Mouse (Mus musculus): Measurements from ENCODE around the gene Nicn1. TPM values are rescaled to one million over a fixed set of nuclear protein-coding genes. Genes with fewer than 3 reads are reported as not detected.
"Not testable (repeated sequence)": the region's sequence is repeated elsewhere in the genome, so short reads cannot be mapped to it uniquely, and the experiment has no call there.

Gene Nicn1
- total RNA-seq, 2 experiments from 2014 or later, result 26.4 to 27.2 TPM

GRCm38 (mm10) chr9:108278697-108279450, 11.4 kb upstream of the Nicn1 start:
- no peak for DNase-seq (ENCODE audit: low spot score in 2 of 2)

DNA sequence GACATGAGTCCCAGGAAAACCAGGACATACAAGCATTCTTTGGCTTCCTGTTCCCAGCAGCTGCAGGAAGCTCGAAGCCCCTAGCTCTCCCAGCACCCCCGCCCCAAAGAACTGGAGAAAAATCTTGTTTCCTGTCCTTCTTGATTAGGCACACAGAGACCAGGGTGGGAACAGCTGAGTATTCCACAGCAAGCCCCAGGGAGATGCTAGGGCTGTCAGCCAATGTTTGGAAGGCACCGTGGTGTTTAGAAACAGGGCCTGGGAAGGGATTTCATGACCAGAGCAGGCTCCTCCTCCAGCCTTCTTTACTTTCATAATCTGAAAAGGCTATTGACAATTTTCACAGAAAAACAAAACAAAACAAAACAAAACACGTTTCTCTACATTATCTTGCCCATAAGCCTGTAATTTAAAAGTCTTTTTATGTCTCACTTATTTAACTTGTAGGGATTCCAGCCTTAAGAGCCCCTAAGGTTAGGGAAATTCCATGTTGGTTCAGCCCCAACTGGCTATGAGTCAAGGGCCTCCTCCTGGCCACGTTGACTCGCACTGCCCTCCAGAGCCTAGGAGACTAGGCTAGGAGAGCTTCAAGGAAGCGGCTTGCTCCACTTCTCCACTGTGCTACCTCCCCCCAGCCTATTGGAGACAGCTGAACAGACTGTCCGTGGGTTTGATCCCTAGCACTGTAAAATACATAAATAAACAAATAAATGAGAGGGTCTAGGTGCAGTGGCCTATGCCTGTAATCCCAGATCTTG, 10.0 kb upstream of the Nicn1 start:
- DNase-seq (ENCODE audit: low spot score in 2 of 2), result peak in 1 of 2 experiments; percentile 38

DNA sequence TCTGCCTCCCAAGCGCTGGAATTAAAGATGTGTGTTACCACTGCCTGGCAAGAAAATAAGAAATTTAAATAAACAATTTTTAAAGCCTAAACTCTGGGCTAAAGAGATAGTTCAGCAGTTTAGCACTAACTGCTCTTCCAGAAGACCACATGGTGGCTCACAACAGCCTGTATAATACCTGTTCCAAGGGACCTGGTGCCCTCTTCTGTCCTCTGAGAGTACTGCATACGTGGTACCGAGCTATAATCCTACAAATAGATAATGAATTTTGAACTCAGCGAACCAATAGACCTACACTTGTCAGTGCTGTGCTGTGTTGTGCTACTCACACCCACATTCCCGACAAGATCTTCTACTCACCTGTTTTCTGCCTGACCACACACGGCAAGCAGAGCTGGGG, 5.8 kb upstream of the Nicn1 start:
- DNase-seq (ENCODE audit: low spot score in 2 of 2), result peak; percentile 32 to 49

DNA sequence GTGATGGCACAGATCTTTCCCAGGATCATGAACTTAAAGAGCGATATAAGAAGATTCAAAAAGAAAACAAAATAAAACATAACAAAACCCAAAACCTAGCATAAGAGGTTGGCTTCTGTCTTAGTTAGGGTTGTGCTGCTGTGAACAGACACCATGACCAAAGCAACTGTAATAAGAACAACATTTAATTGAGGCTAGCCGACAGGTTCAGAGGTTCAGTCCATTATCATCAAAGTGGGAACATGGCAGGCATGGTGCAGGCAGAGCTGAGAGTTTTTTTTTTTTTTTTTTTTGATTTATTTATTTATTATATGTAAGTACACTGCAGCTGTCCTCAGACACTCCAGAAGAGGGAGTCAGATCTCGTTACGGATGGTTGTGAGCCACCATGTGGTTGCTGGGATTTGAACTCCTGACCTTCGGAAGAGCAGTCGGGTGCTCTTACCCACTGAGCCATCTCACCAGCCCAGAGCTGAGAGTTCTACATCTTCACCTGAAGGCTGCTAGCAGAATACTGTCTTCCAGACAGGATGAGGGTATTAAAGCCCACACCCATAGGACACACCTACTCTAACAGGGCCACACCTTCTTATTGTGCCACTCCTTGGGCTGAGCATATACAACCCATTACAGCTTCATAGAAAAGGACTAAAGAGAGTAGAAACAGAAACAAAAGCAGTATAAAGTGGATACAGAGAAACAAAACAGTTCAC, 2.5 kb upstream of the Nicn1 start:
- DNase-seq (ENCODE audit: low spot score in 2 of 2), result not testable (repeated sequence)

GRCm38 (mm10) chr9:108289347-108289746, 882 bp upstream of the Nicn1 start:
- DNase-seq (ENCODE audit: low spot score in 2 of 2), result no peak

GRCm38 (mm10) chr9:108290773-108291172, 544 bp downstream of the Nicn1 start:
- no peak for DNase-seq (ENCODE audit: low spot score in 2 of 2)

- no peak for DNase-seq (ENCODE audit: low spot score in 2 of 2)
These were observed 6.5 kb downstream of the Nicn1 start, which contains the start of gene Amt for GRCm38 (mm10) chr9:108296453-108297355. Gene Amt (plus strand): TSS chr9:108296853.

GRCm38 (mm10) chr9:108301853-108302252, 11.6 kb downstream of the Nicn1 start:
- no peak for DNase-seq (ENCODE audit: low spot score in 2 of 2)

GRCm38 (mm10) chr9:108304716-108305115, 14.5 kb downstream of the Nicn1 start:
- no peak for DNase-seq (ENCODE audit: low spot score in 2 of 2)

DNA sequence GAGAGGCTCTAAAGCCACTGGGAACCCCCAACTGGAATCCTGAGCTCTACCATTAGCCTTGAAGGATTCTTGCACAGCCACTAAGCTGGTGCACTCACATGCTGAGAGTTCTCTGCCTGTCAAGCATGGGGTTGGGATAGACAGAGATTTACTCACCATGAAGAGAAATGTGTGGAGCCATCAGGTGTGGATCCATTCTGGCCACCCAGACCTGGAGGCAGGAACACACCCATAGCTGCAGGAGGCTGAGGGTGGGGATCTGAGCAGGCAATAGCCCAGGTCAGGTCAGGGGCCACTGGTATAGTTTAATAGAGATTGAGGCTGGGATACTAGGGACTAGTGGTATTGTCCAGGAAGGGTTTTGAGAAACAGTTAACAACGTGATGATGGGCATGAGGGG, 14.9 kb downstream of the Nicn1 start:
- no peak for DNase-seq (ENCODE audit: low spot score in 2 of 2)

DNA sequence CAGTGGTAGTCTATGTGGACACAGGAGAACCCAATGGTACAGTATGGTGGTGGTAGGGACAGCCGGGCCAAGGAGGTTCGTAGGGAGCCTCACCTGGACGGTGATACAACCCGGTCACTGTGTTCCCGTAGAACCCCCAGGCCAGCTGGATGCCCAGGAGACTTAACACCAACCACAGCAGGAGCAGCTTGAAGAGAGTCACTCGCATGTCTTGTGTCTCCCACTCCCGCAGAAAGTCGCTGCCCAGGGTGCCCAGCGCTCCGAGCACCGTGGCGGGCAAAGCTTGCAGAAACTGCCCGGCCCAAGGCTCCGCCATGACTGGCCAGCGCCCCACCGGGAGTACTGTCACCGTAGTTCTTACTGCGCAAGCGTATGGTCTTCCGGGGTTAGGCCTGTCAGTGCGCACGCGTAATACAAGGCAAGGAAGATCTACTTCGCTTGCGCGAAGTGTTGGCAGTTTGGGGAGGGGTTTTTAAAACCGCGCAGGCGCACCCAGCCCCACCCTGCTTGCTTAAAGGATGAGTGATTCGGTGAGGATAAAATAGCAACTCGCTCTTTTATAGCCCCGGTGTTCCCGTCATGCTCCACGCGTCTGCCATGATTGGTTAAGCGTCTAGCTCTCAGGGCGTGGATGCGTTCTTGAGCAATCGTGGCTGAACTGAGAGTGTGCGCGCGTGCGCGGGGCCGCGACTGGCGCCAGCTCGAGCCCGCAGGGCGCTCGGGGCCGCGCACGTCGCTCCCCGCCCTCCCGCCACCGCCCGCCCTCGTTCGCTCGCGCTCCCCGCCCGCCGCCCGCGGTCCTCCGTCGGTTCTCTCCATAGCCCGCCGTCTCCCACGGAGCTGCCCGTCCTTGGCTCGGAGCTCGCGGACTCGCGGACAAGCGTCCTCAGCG, 15.6 kb downstream of the Nicn1 start, which contains the start of the genes Rhoa and Tcta:
Gene Rhoa, plus strand, starts transcription at position 501 of the 892 bp plus-strand sequence.
Gene Tcta, minus strand, starts transcription at position 532 of the 892 bp plus-strand sequence.
- peak; percentile 89 to 96 for DNase-seq (ENCODE audit: low spot score in 2 of 2)

GRCm38 (mm10) chr9:108306571-108306980, 16.3 kb downstream of the Nicn1 start:
- peak; percentile 65 to 70 for DNase-seq (ENCODE audit: low spot score in 2 of 2)

GRCm38 (mm10) chr9:108307021-108307807, 17.0 kb downstream of the Nicn1 start:
- no peak for DNase-seq (ENCODE audit: low spot score in 2 of 2)

- DNase-seq (ENCODE audit: low spot score in 2 of 2), result no peak
These were observed 17.9 kb downstream of the Nicn1 start for GRCm38 (mm10) chr9:108308141-108308540.

GRCm38 (mm10) chr9:108317572-108317971, 27.3 kb downstream of the Nicn1 start:
- DNase-seq (ENCODE audit: low spot score in 2 of 2), result no peak

DNA sequence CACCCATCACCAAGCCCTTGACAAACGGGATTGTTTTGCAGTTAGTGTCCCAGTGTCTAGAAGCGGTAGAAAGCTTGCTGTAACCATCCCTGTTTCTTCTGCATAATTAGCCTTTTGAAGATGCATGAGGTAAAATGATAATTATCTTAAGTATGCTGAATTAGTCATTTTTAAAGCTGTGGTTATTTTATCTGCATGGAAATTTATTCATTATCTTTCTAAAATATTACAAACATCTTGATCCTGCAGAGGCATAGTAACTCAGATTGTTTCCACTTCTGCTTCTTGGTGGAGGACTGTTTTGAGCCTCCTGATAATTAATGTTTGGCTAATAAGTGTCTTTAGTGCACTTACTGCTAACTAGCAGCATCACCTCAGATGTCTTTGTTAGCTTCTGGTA, 28.2 kb downstream of the Nicn1 start:
- no peak for DNase-seq (ENCODE audit: low spot score in 2 of 2)

- not testable (repeated sequence) for DNase-seq (ENCODE audit: low spot score in 2 of 2)
These were observed 31.8 kb downstream of the Nicn1 start for GRCm38 (mm10) chr9:108322054-108322453.

- no peak for DNase-seq (ENCODE audit: low spot score in 2 of 2)
These were observed 34.6 kb downstream of the Nicn1 start for GRCm38 (mm10) chr9:108324784-108325183.

GRCm38 (mm10) chr9:108325811-108326210, 35.6 kb downstream of the Nicn1 start:
- no peak for DNase-seq (ENCODE audit: low spot score in 2 of 2)

Measured in adrenal gland, postnatal 4 days (tissue).